23 mouse cellular contexts compared by ENCODE assay signal in genomic region chr11:17917101-17917500, GRCm38 (mm10). TPM values are rescaled to one million over a fixed set of nuclear protein-coding genes. Genes with fewer than 3 reads are reported as not detected.
DNase-seq lines count a peak whose midpoint lies in the region; ATAC-seq and TF ChIP-seq lines count a peak whose summit lies in the region.
"Had no signal": no experiment of that assay in that cellular context is flagged by ENCODE, and none has a peak within 500 bp of the region (broad histone marks: within the 10 kb centered on the region; RNA-seq: fewer than 3 reads in every experiment).

No protein-coding gene starts in this region.

- no peak overlapping the region for H3K4me2 ChIP-seq in forebrain, embryonic 15.5 days (replicated peaks)
- H3K4me2 ChIP-seq in forebrain, embryonic 12.5 days, result no peak overlapping the region
- no peak overlapping the region for H3K4me2 ChIP-seq in forebrain, postnatal 0 days (ENCODE audit: low read depth)
- no peak overlapping the region for H3K4me2 ChIP-seq in forebrain, embryonic 14.5 days (ENCODE audit: low read length)
- H3K4me2 ChIP-seq: embryonic facial prominence, embryonic 12.5 days; forebrain, embryonic 13.5 days had no signal

- H3K9me3 ChIP-seq in forebrain, embryonic 15.5 days, result no peaks in the 10 kb centered on the region
- H3K9me3 ChIP-seq in forebrain, embryonic 12.5 days, result no peaks in the 10 kb centered on the region
- no peaks in the 10 kb centered on the region for H3K9me3 ChIP-seq in forebrain, postnatal 0 days (ENCODE audit: low read length)
- H3K9me3 ChIP-seq in forebrain, embryonic 14.5 days (replicated peaks; ENCODE audit: control insufficient read depth, low read length), result no peaks in the 10 kb centered on the region
- H3K9me3 ChIP-seq: embryonic facial prominence, embryonic 10.5 days; embryonic facial prominence, embryonic 12.5 days; forebrain, embryonic 13.5 days; G1E had no signal

- whole genome bisulfite sequencing in forebrain, embryonic 15.5 days, result 88% methylated on average over 5 of the region's 5 CpGs
- WGBS in forebrain, embryonic 12.5 days, result 93% methylated on average over 5 of the region's 5 CpGs
- WGBS in forebrain, postnatal 0 days, result 80% methylated on average over 5 of the region's 5 CpGs
- WGBS in forebrain, embryonic 14.5 days, result 89% methylated on average over 5 of the region's 5 CpGs

- DNase-seq in forebrain, postnatal 0 days, result peak; percentile 49
- DNase-seq in forebrain, embryonic 14.5 days (ENCODE audit: low spot score), result no peak
- peak; percentile 4 for DNase-seq in brain, embryonic 14.5 days (ENCODE audit: low read depth)
- no peak for DNase-seq in ovary, postnatal 36 days (ENCODE audit: low spot score)
- DNase-seq: adrenal gland, adult 8-10 months; adrenal gland, postnatal 14 days; adrenal gland, postnatal 36 days; B cell, adult 2 months; cerebellum, adult 11-12 months; cerebellum, adult 2 months; cerebellum, adult 9-10 months; cerebellum, postnatal 10 days; cerebellum, postnatal 25 days had no signal

- H3K9ac ChIP-seq in forebrain, embryonic 15.5 days (replicated peaks), result no peak overlapping the region
- H3K9ac ChIP-seq in forebrain, embryonic 12.5 days, result no peak overlapping the region
- H3K9ac ChIP-seq in forebrain, postnatal 0 days, result no peak overlapping the region
- H3K9ac ChIP-seq in forebrain, embryonic 14.5 days (ENCODE audit: low read length), result no peak overlapping the region
- H3K9ac ChIP-seq: embryonic facial prominence, embryonic 12.5 days; forebrain, embryonic 13.5 days had no signal

- ATAC-seq in forebrain, embryonic 15.5 days (replicated peaks), result 0 out of 2 replicates have a peak, but pooled peaks have one; percentile 51
- no peak for ATAC-seq in forebrain, embryonic 12.5 days (ENCODE audit: low FRiP score)
- ATAC-seq in forebrain, postnatal 0 days, result peak; percentile 92
- ATAC-seq in forebrain, embryonic 14.5 days, result no peak
- ATAC-seq: activated CD4-positive, CD25-positive, alpha-beta regulatory T cell, adult 4 months; CD4-positive, CD25-positive, alpha-beta regulatory T cell, adult 4 months; forebrain, embryonic 13.5 days; Patski had no signal

- no peaks in the 10 kb centered on the region for H3K4me1 ChIP-seq in forebrain, embryonic 15.5 days
- no peaks in the 10 kb centered on the region for H3K4me1 ChIP-seq in forebrain, embryonic 12.5 days
- H3K4me1 ChIP-seq in forebrain, postnatal 0 days (ENCODE audit: insufficient read depth), result no peaks in the 10 kb centered on the region
- no peaks in the 10 kb centered on the region for H3K4me1 ChIP-seq in forebrain, embryonic 14.5 days (ENCODE audit: control insufficient read depth, insufficient read depth, low read length)
- H3K4me1 ChIP-seq: embryonic facial prominence, embryonic 10.5 days; embryonic facial prominence, embryonic 12.5 days; forebrain, embryonic 13.5 days had no signal

- H3K4me3 ChIP-seq in forebrain, embryonic 15.5 days, result no peak overlapping the region
- H3K4me3 ChIP-seq in forebrain, embryonic 12.5 days (replicated peaks), result no peak overlapping the region
- H3K4me3 ChIP-seq in forebrain, postnatal 0 days (ENCODE audit: low read depth, low read length), result no peak overlapping the region
- H3K4me3 ChIP-seq in forebrain, embryonic 14.5 days (ENCODE audit: low read depth, low read length), result no peak overlapping the region
- H3K4me3 ChIP-seq: embryonic facial prominence, embryonic 10.5 days; embryonic facial prominence, embryonic 12.5 days; forebrain, embryonic 13.5 days had no signal

- no peak for TF ChIP-seq CTCF in forebrain, postnatal 0 days (IDR thresholded peaks at IDR 0.05; ENCODE audit: low read depth)
- no peak for TF ChIP-seq CTCF in brain, embryonic 14.5 days (IDR thresholded peaks at IDR 0.05; ENCODE audit: borderline replicate concordance, extremely low read depth, insufficient read depth, insufficient read length)

- no peak overlapping the region for H3K27ac ChIP-seq in forebrain, embryonic 15.5 days (replicated peaks)
- no peak overlapping the region for H3K27ac ChIP-seq in forebrain, embryonic 12.5 days
- H3K27ac ChIP-seq in forebrain, postnatal 0 days (ENCODE audit: low read depth, low read length), result no peak overlapping the region
- no peak overlapping the region for H3K27ac ChIP-seq in forebrain, embryonic 14.5 days (ENCODE audit: low read depth, low read length)
- H3K27ac ChIP-seq: embryonic facial prominence, embryonic 10.5 days; embryonic facial prominence, embryonic 12.5 days; forebrain, embryonic 13.5 days had no signal

- H3K36me3 ChIP-seq in forebrain, embryonic 15.5 days, result no peaks in the 10 kb centered on the region
- H3K36me3 ChIP-seq in forebrain, embryonic 12.5 days (replicated peaks), result no peaks in the 10 kb centered on the region
- no peaks in the 10 kb centered on the region for H3K36me3 ChIP-seq in forebrain, postnatal 0 days (ENCODE audit: insufficient read depth)
- H3K36me3 ChIP-seq in forebrain, embryonic 14.5 days (ENCODE audit: control insufficient read depth, insufficient read depth, low read length), result no peaks in the 10 kb centered on the region
- H3K36me3 ChIP-seq: embryonic facial prominence, embryonic 10.5 days; embryonic facial prominence, embryonic 12.5 days; G1E had no signal

- H3K27me3 ChIP-seq in forebrain, embryonic 15.5 days, result no peaks in the 10 kb centered on the region
- no peaks in the 10 kb centered on the region for H3K27me3 ChIP-seq in forebrain, embryonic 12.5 days
- no peaks in the 10 kb centered on the region for H3K27me3 ChIP-seq in forebrain, postnatal 0 days (ENCODE audit: insufficient read depth, low read length)
- no peaks in the 10 kb centered on the region for H3K27me3 ChIP-seq in forebrain, embryonic 14.5 days (replicated peaks; ENCODE audit: control insufficient read depth, insufficient read depth, low read length)
- H3K27me3 ChIP-seq: CH12.LX; embryonic facial prominence, embryonic 12.5 days; forebrain, embryonic 13.5 days; Patski had no signal

- TF ChIP-seq POLR2A in brain, embryonic 14.5 days (IDR thresholded peaks at IDR 0.05; ENCODE audit: borderline replicate concordance, extremely low read depth, insufficient read depth, insufficient read length, poor library complexity, severe bottlenecking), result no peak

RNA-seq across cellular contexts. Expression of gene Etaa1, which starts 36.6 kb away (rescaled TPM):
- polyA plus RNA-seq in forebrain, embryonic 15.5 days (2015; fragmentation: Nextera tagmentation; extraction: Ambion mirVana), result 9.4 and 9.7 TPM in 2 replicates
- polyA plus RNA-seq in forebrain, embryonic 12.5 days (2016; fragmentation: Nextera tagmentation; extraction: Ambion mirVana), result 16.4 and 16.9 TPM in 2 replicates
- 4.9 and 6.3 TPM in 2 replicates for total RNA-seq in forebrain, postnatal 0 days (2014; rRNA removed)
- 4.9 and 5.7 TPM in 2 replicates for polyA plus RNA-seq in forebrain, postnatal 0 days (2015; fragmentation: Nextera tagmentation; extraction: Ambion mirVana)
- 11.1 and 11.7 TPM in 2 replicates for polyA plus RNA-seq in forebrain, embryonic 14.5 days (2014; fragmentation: Nextera tagmentation; extraction: Ambion mirVana)
- polyA plus RNA-seq in brain, embryonic 14.5 days (2012; rRNA removed), result 7.5 TPM in 2 replicates

Comparison
In these comparisons a context has a peak if more than half of its experiments do, and no peak if none do; other contexts are left out.
1. ATAC-seq: peak in forebrain, embryonic 15.5 days (single experiment) and forebrain, postnatal 0 days (single experiment); none in forebrain, embryonic 12.5 days (single experiment) and forebrain, embryonic 14.5 days (single experiment).
2. DNase-seq: peak in forebrain, postnatal 0 days (single experiment) and brain, embryonic 14.5 days (single experiment); none in forebrain, embryonic 14.5 days (single experiment) and ovary, postnatal 36 days (single experiment).